Mouse (Mus musculus) midbrain, embryonic 14.5 days (tissue): ENCODE measurements at regions not wholly inside any gene's neighbourhood (a gene's known extent, or its start where the extent isn't known, plus 50 kb on each side); places are given as distances from the start of the nearest gene placed in this dataset.
"Not testable (repeated sequence)": the region's sequence is repeated elsewhere in the genome, so short reads cannot be mapped to it uniquely, and the experiment has no call there.

ENCODE experiments used
- ATAC-seq: fragments of 200-750 bp; cut with Nextera tagmentation; 2 replicates; pipeline ENCODE4 v1.8.0; 2017; ENCODE audit warnings: moderate number of reproducible peaks, moderate library complexity; ENCODE audit not compliant: low FRiP score, low TSS enrichment
- DNase-seq: peaks from one replicate; pipeline ENCODE4 v3.0.0-alpha.2; 2015
- H3K27ac ChIP-seq: fragments of 300-500 bp; sonication (generic); replicated peaks from 2 replicates; pipeline ENCODE4 v1.5.1; 2014; ENCODE audit warnings: mild to moderate bottlenecking, low read depth, low read length, moderate library complexity
- H3K27me3 ChIP-seq: fragments of 300-500 bp; sonication (generic); 2 replicates; pipeline ENCODE4 v1.6.1; 2014; ENCODE audit warnings: low read length, control low read depth, mixed read lengths; ENCODE audit not compliant: control insufficient read depth, insufficient read depth
- H3K36me3 ChIP-seq: fragments of 300-500 bp; sonication (generic); 2 replicates; pipeline ENCODE4 v1.6.1; 2014; ENCODE audit warnings: low read length, control low read depth; ENCODE audit not compliant: control insufficient read depth, insufficient read depth
- H3K4me1 ChIP-seq: fragments of 300-500 bp; sonication (generic); 2 replicates; pipeline ENCODE4 v1.6.1; 2014; ENCODE audit warnings: mild to moderate bottlenecking, antibody characterized with exemption, low read length, control low read depth; ENCODE audit not compliant: control insufficient read depth, insufficient read depth
- H3K4me2 ChIP-seq: fragments of 300-500 bp; sonication (generic); 2 replicates; pipeline ENCODE4 v1.6.1; 2014; ENCODE audit warnings: mild to moderate bottlenecking, low read length, moderate library complexity
- H3K4me3 ChIP-seq: fragments of 300-500 bp; sonication (generic); replicated peaks from 2 replicates; pipeline ENCODE4 v1.5.1; 2014; ENCODE audit warnings: low read depth, low read length
- H3K9ac ChIP-seq: fragments of 300-500 bp; sonication (generic); replicated peaks from 2 replicates; pipeline ENCODE4 v1.6.1; 2014; ENCODE audit warnings: mild to moderate bottlenecking, low read length, moderate library complexity
- H3K9me3 ChIP-seq: fragments of 300-500 bp; sonication (generic); 2 replicates; pipeline ENCODE4 v1.6.1; 2016; ENCODE audit warnings: low read length, control low read depth, mixed read lengths; ENCODE audit not compliant: control insufficient read depth
- WGBS: fragments of 180-500 bp; shearing (Covaris S2); extraction: QIAGEN DNeasy Blood & Tissue Kit; methylation state at CpG from one replicate; pipeline ENCODE4 v1.1.7; 2014; 5-methylcytosine and 5-hydroxymethylcytosine counted together

- no peak overlapping the region for H3K4me2 ChIP-seq
- no peak for ATAC-seq
- WGBS = 16% methylated on average over 3 of the region's 3 CpGs
Observed at GRCm38 (mm10) chr1:149332239-149332638, 628.9 kb downstream of the Pla2g4a start.

GRCm38 (mm10) chr1:149327171-149327570 lies 633.9 kb downstream of the Pla2g4a start:
- Histone ChIP-seq H3K4me1 (no peaks in the 10 kb centered on the region), H3K4me2 (no peak overlapping the region), H3K9ac (no peak overlapping the region), H3K27me3 (no peaks in the 10 kb centered on the region), H3K4me3 (no peak overlapping the region), H3K27ac (no peak overlapping the region), H3K36me3 (no peaks in the 10 kb centered on the region), H3K9me3 (no peaks in the 10 kb centered on the region)
- ATAC-seq = no peak
- WGBS = 71% methylated on average over 3 of the region's 3 CpGs
- DNase-seq = peak; percentile 27

More at GRCm38 (mm10) chr1:149332239-149332638, 628.9 kb downstream of the Pla2g4a start:
- Histone ChIP-seq H3K4me3 (no peak overlapping the region), H3K27me3 (no peaks in the 10 kb centered on the region), H3K9ac (no peak overlapping the region), H3K36me3 (no peaks in the 10 kb centered on the region), H3K9me3 (no peaks in the 10 kb centered on the region), H3K27ac (no peak overlapping the region), H3K4me1 (peaks cover 8% of the 10 kb centered on the region; the same call in 1 of the 2 replicates)
- DNase-seq = peak; percentile 56

- H3K36me3 ChIP-seq = no peaks in the 10 kb centered on the region
Observed at GRCm38 (mm10) chr1:149323095-149323494, 638.0 kb downstream of the Pla2g4a start.

GRCm38 (mm10) chr1:149289725-149290124 lies 671.4 kb downstream of the Pla2g4a start:
- whole genome bisulfite sequencing = 90% methylated on average over 1 of the region's 1 CpGs
- Histone ChIP-seq H3K9ac (no peak overlapping the region), H3K4me1 (no peaks in the 10 kb centered on the region), H3K4me2 (no peak overlapping the region), H3K36me3 (no peaks in the 10 kb centered on the region), H3K9me3 (no peaks in the 10 kb centered on the region), H3K4me3 (no peak overlapping the region), H3K27ac (no peak overlapping the region), H3K27me3 (no peaks in the 10 kb centered on the region)
- DNase-seq (no peak), ATAC-seq (no peak)

More at GRCm38 (mm10) chr1:149323095-149323494, 638.0 kb downstream of the Pla2g4a start:
- H3K9me3 ChIP-seq = no peaks in the 10 kb centered on the region
- no peaks in the 10 kb centered on the region for H3K4me1 ChIP-seq
- H3K27ac ChIP-seq = no peak overlapping the region
- no peak overlapping the region for H3K9ac ChIP-seq
- no peak overlapping the region for H3K4me3 ChIP-seq
- ATAC-seq (no peak), DNase-seq (no peak)
- WGBS = 64% methylated on average over 1 of the region's 1 CpGs
- H3K4me2 ChIP-seq = no peak overlapping the region
- no peaks in the 10 kb centered on the region for H3K27me3 ChIP-seq

GRCm38 (mm10) chr1:149274932-149275331 lies 686.2 kb downstream of the Pla2g4a start:
- no peak overlapping the region for H3K27ac ChIP-seq
- no peak overlapping the region for H3K9ac ChIP-seq
- H3K9me3 ChIP-seq = no peaks in the 10 kb centered on the region
- H3K4me2 ChIP-seq = no peak overlapping the region
- no peaks in the 10 kb centered on the region for H3K27me3 ChIP-seq
- no peaks in the 10 kb centered on the region for H3K36me3 ChIP-seq
- 88% methylated on average over 1 of the region's 1 CpGs for WGBS
- DNase-seq = no peak
- no peak for ATAC-seq
- H3K4me1 ChIP-seq = no peaks in the 10 kb centered on the region
- H3K4me3 ChIP-seq = no peak overlapping the region

GRCm38 (mm10) chr1:149256866-149257265 lies 704.2 kb downstream of the Pla2g4a start:
- Histone ChIP-seq H3K4me1 (no peaks in the 10 kb centered on the region), H3K36me3 (no peaks in the 10 kb centered on the region), H3K27me3 (no peaks in the 10 kb centered on the region), H3K9me3 (no peaks in the 10 kb centered on the region), H3K4me2 (no peak overlapping the region), H3K9ac (no peak overlapping the region), H3K27ac (no peak overlapping the region), H3K4me3 (no peak overlapping the region)
- ATAC-seq (peak; percentile 31; the same call in 1 of the 2 replicates), DNase-seq (peak; percentile 14)
- 59% methylated on average over 3 of the region's 3 CpGs for WGBS

GRCm38 (mm10) chr1:149254141-149254540 lies 706.9 kb downstream of the Pla2g4a start:
- Histone ChIP-seq H3K27me3 (no peaks in the 10 kb centered on the region), H3K36me3 (no peaks in the 10 kb centered on the region), H3K9ac (no peak overlapping the region), H3K27ac (no peak overlapping the region), H3K4me2 (no peak overlapping the region), H3K4me1 (no peaks in the 10 kb centered on the region), H3K4me3 (no peak overlapping the region), H3K9me3 (no peaks in the 10 kb centered on the region)
- ATAC-seq = no peak
- WGBS = 56% methylated on average over 4 of the region's 4 CpGs
- DNase-seq = peak; percentile 39

GRCm38 (mm10) chr1:149238329-149239015 lies 722.6 kb downstream of the Pla2g4a start:
- no peak overlapping the region for H3K27ac ChIP-seq
- no peak overlapping the region for H3K4me3 ChIP-seq
- DNase-seq = no peak
- H3K27me3 ChIP-seq = no peaks in the 10 kb centered on the region
- H3K4me1 ChIP-seq = no peaks in the 10 kb centered on the region
- H3K9ac ChIP-seq = no peak overlapping the region
- no peak for ATAC-seq
- no peaks in the 10 kb centered on the region for H3K36me3 ChIP-seq
- WGBS = 80% methylated on average over 1 of the region's 1 CpGs
- H3K9me3 ChIP-seq = no peaks in the 10 kb centered on the region
- H3K4me2 ChIP-seq = no peak overlapping the region

- not testable (repeated sequence) for ATAC-seq, H3K36me3 ChIP-seq, H3K27me3 ChIP-seq, DNase-seq, H3K27ac ChIP-seq, H3K9ac ChIP-seq, H3K4me2 ChIP-seq, H3K9me3 ChIP-seq, H3K4me3 ChIP-seq, H3K4me1 ChIP-seq
- 95% methylated on average over 1 of the region's 1 CpGs for WGBS
Observed at GRCm38 (mm10) chr1:149227170-149227569, 733.9 kb downstream of the Pla2g4a start.
